Mouse (Mus musculus) embryo, embryonic 10.5 days (tissue): ENCODE data around the gene Gmfg.
A peak's percentile ranks its signal among the peaks of the same experiment; 100 is the strongest.

Source experiments
- DNase-seq: peaks from one replicate; pipeline ENCODE4 v3.0.0-alpha.2; 2015; ENCODE audit warnings: low spot score

Gene Gmfg

DNA sequence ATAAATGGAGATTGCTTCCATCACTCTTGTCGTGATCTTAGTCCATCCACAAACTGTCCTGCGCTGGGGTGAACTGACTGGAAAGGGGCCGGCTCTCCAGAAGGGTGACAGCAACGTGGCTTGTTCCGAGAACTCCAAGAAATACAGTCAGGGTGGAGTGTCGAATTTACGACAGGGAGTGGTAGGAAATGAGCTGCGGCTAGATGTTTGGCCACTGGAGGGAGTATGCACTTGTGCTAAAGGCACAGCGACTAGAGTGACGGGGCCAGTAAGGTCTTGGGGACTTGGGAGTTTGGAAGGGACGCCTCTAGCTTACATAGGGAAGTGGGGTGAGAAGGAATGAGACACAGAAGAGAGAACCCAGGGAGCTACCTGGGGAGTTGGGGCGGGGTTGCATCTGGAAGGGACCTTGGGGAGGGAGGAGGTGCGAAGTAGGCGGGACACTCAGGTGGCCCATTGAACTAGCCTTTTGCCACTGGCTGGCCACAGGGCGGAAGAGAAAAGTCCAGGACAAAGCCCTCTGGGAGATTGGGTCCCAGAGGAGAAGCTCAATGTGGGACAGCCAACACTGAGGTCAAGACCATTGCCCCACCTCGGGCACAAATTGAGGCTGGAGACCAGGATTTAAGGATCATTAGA is at the start of gene Gmfg:
Gene Gmfg (plus strand): TSS at position 516 of the 639 bp plus-strand sequence.
- DNase-seq, result peak; percentile 92

DNA sequence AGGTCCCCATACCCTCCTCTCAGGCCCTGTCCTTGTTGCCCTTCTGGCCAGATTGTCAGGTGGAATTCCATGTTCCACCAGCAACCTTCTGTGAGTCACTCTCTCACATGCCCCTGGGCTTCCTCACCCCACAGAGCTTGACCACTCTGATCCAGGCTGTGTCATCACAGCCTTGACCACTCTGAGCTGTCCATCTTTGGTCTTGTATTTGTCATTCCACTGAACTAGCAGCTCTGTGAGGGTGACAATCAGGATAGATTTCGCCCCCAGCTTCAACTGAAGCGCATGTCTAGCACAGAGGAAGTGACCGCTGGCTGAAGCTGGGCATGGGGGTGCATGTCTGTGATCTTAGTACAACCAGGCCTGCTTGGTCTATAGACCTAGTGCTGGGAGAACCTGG is 46.9 kb upstream of the Gmfg start:
- DNase-seq, result no peak

DNA sequence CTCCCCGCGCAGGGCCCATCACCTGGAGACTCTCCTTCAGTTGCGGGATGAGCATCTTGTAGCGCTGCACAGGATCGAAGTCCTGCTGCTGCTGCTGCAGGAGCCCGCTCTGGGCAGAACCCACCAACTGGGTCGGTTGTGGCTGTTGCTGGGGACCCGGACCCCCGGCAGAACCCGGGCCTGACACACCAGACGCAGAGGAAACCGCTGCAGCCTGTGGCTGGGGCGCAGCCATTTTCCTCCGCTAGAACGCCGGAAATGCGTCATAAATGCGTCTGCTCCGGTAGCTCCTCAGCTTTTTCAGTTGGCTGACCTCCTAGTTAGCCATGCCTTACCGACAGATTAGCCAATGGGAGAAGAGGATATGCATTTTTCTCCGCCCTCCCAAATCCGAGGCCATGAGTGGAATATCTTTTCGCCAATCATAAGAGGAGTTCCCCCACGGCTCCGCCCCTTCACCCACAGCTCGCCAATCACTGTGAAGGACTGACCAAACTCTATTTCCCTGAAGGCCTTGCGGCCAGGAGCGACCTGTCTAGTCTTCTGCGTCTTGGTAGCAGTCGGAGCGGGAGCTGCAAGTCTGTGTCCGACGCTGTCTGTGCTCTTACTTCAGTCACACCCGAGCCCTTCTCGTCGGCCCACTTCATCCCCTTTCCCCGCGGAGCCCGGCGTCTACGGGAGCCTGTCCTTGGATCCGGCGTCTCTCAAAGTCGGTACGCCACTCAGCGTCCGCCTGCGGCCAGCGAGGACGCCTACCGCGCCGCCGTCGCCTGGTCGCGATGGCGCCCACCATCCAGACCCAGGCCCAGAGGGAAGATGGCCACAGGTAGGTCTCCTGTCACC is 44.6 kb upstream of the Gmfg start, which contains the start of the genes Med29 and Paf1:
Gene Med29 (minus strand): TSS at position 280 of the 843 bp plus-strand sequence.
Gene Paf1 (plus strand): TSS at position 523 of the 843 bp plus-strand sequence.
- peak; percentile 99 for DNase-seq

DNA sequence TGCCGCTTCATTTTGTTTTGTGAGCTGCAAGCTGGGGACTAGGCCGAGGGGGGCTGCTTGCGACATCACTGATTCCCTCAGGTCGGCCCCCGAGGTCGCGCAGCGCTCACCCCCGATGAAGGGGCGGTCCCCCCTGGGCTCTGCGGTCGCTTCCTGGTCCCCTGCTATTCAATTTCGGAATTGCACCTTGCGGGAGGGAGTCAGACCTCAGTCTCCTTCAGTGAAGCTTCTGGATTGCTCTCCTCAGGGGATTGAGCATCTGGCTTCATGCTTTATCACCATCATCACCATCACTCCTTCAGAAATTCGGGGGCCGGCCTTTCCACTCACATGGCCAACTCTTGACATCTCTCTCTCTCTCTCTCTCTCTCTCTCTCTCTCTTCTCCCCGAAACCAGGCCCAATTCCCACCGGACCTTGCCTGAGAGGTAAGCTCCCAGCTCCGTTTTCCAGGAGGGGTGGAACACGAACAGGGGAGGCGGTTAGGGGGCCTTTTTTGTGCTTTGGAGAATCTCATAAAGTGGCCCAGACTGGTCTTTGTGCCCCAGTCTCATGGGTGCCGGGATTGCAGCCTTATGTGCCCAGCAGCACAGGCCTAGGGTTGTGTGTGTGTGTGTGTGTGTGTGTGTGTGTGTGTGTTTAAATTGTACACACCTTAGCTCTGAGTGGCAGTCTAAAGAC is 43.8 kb upstream of the Gmfg start:
- DNase-seq, result no peak

DNA sequence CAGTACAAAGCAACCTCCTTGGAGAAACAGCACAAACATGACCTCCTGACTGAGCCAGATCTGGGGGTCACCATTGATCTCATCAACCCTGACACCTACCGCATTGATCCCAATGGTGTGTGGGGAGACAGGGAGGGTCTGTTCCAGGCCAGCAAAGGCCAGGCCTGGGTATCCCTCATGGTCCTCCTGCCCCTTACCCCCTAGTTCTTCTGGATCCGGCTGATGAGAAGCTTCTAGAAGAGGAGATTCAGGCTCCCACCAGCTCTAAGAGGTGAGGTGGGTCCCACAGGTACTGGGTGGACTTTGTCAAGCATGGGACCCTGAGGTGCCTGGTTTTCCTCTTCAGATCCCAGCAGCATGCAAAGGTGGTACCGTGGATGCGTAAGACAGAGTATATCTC is 41.8 kb upstream of the Gmfg start:
- no peak for DNase-seq

DNA sequence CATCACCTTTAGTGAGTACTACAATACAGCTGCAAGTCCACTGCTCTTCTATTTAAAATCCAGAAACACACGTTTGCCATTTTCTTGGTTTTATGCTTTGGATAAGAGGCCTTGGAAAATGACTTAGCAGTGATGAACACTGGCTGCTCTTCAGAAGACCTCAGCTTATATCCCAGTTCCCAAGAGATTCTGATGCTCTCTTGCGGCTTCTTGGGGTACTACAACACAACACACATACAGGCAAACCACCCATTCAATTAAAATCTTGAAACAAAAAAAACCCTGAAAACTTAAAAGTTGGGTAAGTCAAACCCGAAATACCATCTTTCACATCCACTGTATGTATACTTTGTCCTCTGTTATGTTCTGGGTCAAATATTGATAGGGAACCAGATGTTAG is 39.2 kb upstream of the Gmfg start:
- DNase-seq, result peak; percentile 63

DNA sequence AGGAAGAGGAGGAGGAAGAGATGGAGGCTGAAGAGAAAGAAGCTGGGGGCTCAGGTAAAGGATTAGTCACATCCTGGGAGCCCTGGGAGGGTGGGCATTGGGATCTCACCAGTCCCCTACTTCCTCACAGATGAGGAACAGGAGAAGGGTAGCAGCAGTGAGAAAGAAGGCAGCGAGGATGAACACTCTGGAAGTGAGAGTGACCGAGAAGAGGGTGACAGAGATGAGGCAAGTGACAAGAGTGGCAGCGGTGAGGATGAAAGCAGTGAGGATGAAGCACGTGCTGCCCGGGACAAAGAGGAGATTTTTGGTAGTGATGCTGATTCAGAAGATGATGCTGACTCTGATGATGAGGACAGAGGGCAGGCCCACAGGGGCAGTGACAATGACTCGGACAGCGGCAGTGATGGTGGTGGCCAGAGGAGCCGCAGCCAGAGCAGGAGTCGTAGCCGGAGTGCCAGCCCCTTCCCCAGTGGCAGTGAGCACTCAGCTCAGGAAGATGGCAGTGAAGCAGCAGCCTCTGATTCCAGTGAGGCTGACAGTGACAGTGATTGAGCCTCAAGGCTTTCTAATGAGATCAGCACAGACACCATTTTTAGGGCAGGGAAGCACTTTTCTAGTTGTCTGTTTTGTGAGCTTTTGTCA is 38.4 kb upstream of the Gmfg start:
- DNase-seq, result no peak

DNA sequence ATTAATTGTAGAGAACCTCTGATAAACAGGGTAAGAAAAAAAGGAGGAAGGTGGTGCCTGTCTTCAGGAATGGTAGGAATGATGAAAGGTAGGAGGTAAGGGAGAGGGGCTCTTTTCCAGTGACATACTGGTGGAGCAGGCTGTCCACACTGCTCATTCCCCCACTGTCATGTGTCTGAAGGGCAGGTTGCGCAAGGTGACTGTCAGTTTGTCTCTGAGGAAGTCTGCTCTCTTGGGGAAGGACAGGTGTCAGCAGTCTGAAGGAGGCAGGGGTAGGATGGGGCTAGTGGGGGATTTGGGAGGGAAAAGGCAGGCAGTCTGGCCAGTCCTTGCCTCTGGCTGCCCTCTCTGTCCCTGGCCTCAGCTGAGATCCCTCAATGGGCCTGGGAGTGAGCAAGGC is 36.2 kb upstream of the Gmfg start:
- no peak for DNase-seq

DNA sequence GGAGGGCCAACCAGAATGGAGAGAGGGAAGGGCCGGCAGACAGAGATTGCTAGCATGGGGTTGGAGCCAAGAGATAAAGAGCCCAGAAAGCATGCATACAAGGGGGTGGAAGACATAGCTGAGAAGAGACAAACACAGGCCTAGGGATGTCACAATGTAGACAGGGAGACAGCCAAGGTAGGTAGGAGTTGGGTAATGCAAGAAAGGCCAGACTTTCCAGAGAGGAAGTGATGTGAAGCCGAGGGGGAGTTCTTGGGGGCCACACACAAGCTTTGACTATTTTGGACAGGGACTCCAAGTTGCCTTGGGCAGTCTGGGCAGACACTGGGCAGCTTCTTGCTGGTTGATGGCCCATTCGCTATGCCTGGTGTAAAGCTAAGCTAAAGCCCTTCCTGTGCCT is 35.3 kb upstream of the Gmfg start:
- DNase-seq, result no peak

DNA sequence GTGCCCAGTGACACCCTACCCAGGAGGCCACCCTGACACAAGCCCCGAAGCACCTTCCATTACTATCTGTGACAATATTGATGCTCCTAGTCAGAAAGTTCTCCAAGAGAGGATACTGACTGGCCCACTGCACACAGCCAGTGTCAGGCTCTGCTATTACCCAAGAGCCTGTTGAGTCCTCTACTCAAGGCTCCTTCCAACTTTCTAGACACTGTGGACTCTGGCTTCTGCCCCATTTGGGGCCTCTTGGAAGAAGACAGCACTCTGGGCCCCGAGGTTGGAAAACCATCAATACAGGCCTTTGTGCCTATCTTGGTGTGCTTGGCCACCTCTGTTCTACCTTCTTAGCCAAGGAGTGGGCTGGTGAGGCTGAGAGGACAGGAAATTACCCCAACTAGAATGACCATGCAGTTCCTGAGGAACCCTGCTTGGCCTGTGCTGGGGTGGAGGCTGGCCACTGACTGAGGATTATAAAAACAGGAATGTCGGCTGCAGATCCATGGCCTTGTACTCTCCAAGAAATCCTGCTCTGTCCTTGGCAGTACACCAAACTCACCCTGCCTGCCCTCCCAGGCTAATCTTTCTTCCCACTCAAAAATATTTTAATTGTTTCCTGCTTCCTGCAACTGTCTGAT is 26.3 kb upstream of the Gmfg start:
- no peak for DNase-seq

DNA sequence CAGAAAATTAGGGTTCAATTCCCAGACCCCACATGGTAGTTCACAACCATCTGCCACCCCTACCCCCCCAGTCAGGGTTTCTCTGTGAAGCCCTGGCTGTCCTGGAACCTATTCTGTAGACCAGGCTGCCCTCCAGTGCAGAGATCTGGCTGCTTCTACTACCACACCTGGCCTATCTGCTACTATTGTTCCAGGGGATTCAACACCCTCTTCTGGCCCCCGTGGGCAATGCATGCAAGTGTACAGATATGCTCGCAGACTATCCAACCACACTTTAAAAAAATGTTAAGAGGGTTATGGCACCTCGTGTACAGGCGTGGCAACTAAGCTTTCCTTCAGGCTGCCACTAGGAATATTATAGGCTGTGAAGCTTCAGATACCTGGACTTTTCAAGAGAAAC is 24.4 kb upstream of the Gmfg start:
- no peak for DNase-seq

DNA sequence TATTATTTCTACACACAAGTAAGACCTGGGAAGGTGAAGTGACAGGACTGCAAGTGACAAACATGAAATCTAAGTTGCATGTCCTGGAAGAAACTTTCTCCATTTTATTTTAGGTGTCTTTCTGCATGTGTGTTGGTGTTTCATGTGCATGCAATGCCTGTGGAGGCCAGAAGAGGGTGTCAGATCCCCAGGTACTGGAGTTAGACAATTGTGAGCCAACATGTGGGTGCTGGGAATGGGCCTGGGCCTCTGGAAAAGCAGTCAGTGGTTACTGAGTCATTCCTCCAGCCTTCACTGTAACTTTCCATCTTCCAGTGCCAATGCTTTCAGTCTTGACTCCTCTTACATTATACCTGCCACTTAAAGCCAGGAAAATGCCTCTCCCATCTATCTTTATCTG is 19.9 kb upstream of the Gmfg start:
- no peak for DNase-seq

DNA sequence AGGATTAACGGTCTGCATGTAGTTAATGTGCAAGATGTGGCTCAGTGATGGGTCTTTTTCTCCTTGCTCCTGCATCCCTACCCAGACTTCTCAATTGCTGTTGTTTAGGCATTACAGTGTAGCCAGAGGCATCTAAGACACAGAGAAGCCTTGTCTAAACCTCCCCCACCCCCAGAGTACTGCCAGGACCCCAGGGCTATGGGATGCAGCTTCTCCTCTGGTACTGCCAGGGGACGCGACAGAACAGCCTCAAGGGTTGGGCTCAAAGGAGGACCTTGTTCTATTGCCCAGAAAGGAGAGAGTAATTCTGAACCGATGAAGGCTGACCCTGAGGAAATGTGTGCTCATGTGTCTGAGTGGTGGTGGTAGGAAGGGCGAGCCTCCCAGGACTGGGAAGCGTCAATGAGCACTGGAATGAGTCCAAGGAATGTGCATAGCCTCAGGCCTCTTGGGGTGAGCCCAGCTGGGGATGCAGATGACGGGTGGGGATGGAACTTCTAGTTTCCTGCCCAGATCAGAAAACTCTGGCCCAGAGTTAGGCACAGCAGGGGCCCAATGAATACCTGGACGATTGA is 19.1 kb upstream of the Gmfg start:
- DNase-seq, result no peak

DNA sequence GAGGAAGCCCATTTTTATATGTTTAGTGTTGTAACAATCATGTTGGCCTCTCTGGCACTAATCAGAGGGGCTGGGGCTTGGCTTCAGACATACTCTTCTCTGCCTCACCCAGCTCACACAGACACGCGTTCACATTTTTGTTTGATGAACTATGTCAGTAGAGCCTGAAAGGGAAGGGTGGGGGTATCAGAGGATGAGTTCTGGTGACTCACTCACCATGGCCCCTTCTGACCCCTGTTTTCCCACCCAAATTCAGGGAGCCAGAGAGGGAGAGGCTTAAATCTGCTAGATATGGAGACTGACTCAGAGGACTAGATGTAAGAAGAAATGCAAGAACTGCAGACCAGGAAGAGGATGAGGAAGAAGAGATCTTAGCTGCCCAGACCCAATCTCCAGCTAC is 17.8 kb upstream of the Gmfg start:
- DNase-seq, result no peak

DNA sequence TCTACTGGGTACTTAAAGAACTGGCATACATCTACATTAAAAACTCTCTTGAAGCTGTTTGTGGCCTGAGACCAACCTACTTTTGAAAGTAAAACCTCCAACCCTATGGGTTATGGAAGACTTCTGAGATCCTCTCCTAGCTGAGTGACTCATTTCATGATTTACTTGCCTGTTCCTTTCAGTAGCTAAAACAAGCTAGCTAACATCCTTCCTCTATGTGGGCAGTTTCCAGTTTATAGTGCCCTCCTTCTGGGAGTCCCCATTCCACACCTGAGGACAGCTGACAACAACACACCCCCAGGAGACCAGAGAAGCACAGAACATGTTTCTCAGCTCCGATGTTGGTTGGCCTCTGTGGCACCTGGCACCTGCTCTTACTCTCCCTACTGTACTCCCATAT is 14.2 kb upstream of the Gmfg start:
- no peak for DNase-seq

DNA sequence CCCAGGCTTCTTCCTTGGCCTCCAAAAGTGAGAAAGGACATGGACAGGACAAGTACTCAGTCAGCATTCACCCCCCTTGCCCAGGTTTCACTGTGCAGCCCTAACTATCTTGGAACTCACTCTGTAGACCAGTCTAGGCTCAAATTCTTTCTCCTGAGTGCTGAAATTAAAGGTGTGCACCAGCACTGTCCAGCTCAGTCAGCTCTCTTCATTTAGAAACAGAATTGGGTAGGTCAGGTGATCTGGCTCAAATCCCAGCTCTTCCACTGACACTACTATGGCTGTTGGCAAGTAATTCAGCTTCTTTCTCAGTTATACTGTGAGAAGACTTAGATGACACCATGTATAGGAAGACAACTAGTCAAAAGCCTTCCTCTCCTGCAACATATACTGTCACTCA is 9.5 kb upstream of the Gmfg start:
- DNase-seq, result no peak

DNA sequence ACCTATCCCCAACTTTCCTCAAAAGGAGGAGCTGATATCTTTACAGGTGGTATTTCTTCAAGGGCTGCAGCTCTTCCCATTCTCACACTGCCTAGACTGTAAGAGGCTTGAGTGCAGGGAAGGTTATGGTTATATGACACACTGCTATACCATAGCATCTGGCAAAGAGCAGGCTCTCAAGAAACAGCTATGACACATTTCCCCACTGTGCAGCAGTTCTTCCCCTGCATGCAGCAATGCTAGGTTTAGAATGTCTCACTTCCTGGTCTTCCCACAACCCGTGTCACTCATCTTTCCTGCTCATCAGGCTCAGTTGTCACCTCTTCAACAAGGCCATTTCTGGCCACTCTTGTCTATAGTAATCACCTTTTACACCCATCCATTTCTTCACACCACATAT is 6.7 kb upstream of the Gmfg start:
- no peak for DNase-seq

DNA sequence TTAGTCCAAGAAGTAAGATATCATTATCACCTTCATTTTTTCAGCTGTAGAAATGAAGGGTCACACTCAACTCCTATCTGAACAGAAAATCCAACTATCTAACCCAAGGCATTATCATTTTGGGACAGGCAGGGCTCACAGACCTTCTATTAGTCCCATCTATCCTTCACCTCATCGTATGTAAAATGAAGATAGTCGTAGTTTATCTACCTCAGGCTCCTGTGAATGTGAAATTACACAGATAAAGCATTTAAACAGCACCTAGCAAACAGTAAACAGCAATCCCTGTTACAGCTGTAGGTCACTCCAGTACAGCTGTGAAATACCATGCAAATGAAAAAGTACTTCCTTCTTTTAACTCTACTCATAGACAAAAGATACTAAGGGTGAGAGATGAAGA is 5.0 kb upstream of the Gmfg start:
- DNase-seq, result no peak

DNA sequence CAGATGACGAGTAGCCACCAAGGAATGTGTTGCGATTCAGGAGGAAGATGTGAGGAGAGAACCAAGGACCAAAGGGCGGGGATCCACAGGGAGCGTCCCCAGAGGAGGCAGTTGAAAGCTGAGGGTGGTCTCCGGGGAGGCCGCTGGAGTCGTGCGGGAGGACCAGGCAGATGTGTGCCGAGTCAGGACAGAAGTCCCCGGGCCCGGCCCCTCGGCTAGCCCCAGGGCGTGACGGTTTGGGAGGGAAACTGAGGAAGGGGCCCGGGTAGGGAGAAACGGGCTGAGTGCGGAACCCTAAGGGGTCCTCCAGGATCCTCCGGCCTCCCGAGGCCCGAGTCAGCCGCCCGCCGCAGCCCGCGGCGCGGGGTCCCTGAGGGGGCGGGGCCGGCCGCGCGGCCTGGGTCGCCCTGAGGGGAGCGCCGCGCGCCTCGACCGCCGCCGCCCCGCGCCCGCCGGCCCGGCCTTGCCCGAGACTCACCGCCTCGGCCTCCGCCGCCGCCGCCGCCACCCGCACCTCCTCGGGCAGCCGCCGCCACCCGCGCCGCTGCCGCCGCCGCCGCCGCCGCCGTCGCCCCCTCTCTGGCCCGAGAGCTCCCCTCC is 1.5 kb upstream of the Gmfg start:
- no peak for DNase-seq

DNA sequence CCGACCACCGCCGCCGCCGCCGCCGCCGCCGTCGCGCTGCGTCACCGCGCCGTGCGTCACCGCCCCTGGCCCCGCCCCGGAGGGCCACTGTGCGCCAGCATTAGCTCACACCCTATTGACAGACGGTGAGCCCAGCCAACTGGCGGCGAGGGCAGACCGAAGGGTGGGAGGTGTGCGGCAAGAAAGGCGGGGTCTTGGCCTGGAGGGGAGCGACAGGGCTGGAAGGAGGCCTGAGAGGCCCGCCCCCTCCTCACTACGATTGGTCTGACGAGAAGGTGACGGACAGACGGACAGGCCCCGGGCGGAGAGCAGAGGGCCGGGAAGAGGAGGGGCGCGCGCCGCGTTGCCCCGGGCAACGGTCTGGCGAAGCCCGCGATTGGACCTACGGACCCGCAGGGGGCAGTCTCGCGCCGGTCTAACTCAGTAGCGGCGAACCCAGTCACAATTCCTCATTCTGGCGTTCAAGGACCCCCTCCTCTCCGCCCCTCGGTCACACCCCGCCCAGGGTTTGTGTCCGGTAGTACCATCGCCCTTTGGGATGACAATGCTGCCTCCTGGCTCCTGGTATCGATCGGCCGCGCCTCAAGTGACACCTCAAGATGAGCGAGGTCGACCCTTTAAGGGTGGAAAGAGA is 859 bp upstream of the Gmfg start:
- peak; percentile 99 for DNase-seq

DNA sequence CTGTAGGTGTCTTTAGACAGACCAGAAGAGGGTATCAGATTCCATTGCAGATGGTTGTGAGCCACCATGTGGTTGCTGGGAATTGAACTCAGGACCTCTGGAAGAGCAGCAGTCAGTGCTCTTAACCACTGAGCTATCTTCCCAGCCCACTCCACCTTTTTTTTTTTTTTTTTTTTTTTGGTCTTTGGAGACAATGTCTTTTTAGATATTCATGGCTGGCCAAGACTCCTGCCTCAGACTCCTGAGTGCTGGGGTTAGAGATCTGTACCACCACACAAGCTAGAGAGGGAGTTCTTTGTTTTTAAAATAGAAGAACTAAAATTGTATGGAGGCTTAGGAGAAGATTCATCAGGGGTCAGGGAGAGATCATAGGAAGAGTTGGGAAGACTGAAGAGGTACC is 717 bp downstream of the Gmfg start:
- DNase-seq, result no peak
